Mouse (Mus musculus) CH12F3 (cell line): ENCODE results near the gene Enah.

ENCODE experiments used
- in situ Hi-C: fragments of 300-500 bp; cut with MboI; formaldehyde crosslinking; loops from 2 replicates; pipeline ENCODE4 v1.14.3; 2020; ENCODE audit warnings: low sequenced_read_pairs

The Enah gene

GRCm38 (mm10) chr1:181965277-181965676, 54.5 kb downstream of the Enah start:
- in situ Hi-C loops, result no loop called here

GRCm38 (mm10) chr1:181963827-181964226, 56.0 kb downstream of the Enah start:
- in situ Hi-C loops, result no loop called here

- in situ Hi-C loops, result no loop called here
Measured at GRCm38 (mm10) chr1:181963351-181963750, 56.4 kb downstream of the Enah start.

- in situ Hi-C loops, result no loop called here
Measured at GRCm38 (mm10) chr1:181960383-181960782, 59.4 kb downstream of the Enah start.

DNA sequence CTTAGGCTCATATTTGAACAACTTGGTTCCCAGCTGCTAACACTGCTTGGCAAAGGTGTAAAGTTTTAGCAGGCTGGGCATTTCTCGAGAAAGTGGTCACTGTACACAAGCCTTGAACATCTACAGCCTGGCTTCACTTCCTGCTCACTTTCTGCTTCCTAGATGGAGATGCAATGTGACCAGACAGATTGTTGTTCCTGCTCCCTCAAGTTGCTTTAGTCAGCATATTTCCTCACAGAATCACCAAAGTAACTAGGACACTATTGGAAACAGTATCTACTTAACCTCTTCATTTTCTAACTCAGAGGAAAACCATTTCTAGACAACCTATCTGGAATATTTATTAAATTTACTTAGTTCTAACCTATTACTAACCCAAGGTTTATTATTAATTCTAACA, 61.4 kb downstream of the Enah start:
- in situ Hi-C loops, result no loop called here

GRCm38 (mm10) chr1:181957736-181958135, 62.1 kb downstream of the Enah start:
- in situ Hi-C loops, result no loop called here

DNA sequence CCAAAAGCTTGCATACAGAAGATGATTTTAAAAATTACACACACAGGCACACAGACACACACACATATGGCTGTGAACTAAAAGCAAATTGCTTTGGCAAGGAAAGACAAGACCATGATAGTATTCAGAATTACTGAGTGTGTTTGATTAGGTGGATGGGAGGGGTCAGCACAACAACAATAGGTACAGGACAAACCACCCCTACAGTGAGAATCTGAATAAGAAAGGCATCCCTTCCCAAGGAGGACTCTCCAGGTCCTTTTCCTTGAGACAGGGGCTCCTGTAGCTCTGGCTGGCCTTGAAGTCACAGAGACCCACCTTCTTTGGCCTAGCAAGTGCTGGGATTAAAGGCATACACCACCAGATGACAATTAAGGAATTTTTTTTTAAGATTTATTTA, 66.2 kb downstream of the Enah start:
- in situ Hi-C loops, result no loop called here

DNA sequence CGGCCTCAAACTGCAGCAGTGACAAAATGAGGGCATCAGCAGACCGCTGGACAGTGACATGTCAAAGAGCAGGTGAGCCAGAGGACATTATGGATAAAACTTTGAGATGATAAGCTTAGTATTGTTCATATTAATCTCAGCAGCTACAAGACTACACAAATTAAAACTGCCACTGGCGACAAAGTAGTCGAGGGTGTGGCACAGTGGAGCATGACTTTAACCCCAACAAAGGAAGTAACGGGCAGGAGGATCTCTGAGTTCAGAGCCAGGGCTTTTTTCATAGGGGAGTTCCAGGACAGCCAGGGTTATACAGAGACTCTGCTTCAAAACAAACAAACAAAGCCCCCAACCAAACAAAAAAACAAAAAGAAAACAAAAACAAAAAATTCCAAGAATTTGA, 68.5 kb downstream of the Enah start:
- in situ Hi-C loops, result no loop called here

DNA sequence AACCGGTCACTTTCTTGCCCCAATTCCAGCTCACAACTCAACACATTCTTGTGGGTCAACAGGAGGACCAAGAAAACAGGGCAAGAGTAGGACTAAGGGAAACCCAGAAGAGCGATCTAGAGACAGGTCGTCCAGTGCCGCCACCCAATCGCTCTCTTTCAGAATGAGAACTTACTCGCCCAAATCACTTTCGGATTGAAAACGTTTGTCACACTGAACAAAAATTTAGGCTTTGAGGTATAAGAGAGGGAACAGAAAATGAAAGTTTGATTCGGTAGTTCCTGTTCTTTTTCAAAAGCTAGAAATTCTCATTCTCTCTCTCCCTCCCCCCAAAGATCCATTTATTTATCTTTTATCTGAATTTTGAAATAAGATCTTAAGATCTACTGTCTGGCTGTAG, 69.1 kb downstream of the Enah start:
- in situ Hi-C loops, result no loop called here

DNA sequence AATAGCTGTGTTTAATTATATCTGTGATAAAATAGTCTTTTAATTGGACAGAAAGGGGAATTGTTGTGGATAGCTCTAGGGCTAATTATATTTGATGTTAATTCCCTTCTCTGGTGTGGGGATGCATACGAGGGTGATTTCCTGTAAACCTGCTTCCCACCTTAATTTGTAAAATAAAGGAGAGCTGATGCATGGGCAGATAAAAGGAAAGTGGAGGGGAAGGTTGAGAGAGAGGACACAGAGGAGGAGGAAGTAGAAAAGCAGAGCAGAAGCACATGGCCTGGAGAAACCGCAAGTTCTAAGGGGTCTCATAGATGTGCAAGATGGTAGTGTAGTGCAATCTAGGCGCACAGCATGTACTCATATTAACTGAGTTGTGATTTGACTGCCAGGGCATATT, 71.6 kb downstream of the Enah start:
- in situ Hi-C loops, result no loop called here

DNA sequence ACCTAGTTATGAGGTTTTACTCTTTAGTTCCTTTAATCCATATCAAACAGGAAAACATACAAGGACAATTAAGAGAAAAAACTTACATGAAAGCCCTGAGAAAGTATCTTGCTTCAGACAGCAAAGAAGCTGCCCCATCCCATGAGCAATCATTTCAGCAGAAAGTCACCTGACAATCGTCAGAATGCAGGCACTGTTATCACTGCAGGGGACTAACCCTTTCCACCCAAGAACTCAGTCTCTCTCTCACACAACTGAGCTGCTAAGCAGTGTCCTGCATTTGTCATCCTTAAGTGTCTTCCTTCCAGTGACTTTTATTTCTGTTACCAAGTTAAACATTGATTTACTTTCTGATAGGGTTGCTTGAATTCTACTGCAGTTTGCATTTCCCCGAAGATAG, 82.7 kb downstream of the Enah start:
- in situ Hi-C loops, result no loop called here

- in situ Hi-C loops, result no loop called here
Measured at GRCm38 (mm10) chr1:181928388-181928787, 91.4 kb downstream of the Enah start.

DNA sequence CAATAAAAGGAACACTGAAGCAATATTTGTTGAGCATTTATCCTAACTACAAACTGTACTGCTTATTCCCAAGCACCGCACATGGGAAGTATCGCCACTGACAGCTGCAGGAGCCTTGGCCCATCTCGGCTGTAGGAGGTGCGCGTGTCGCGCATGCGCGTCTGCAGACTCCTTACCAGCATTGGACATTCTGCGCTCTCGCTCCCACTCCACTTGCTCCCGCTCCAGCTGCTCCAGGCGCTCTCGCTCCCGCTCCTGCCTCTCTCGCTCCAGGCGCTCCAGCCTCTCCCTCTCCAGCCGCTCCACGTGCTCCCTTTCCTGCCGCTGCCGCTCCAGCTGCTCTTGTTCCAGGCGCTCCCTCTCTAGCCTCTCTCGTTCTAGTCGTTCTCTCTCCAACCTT, 96.4 kb downstream of the Enah start:
- in situ Hi-C loops, result no loop called here

DNA sequence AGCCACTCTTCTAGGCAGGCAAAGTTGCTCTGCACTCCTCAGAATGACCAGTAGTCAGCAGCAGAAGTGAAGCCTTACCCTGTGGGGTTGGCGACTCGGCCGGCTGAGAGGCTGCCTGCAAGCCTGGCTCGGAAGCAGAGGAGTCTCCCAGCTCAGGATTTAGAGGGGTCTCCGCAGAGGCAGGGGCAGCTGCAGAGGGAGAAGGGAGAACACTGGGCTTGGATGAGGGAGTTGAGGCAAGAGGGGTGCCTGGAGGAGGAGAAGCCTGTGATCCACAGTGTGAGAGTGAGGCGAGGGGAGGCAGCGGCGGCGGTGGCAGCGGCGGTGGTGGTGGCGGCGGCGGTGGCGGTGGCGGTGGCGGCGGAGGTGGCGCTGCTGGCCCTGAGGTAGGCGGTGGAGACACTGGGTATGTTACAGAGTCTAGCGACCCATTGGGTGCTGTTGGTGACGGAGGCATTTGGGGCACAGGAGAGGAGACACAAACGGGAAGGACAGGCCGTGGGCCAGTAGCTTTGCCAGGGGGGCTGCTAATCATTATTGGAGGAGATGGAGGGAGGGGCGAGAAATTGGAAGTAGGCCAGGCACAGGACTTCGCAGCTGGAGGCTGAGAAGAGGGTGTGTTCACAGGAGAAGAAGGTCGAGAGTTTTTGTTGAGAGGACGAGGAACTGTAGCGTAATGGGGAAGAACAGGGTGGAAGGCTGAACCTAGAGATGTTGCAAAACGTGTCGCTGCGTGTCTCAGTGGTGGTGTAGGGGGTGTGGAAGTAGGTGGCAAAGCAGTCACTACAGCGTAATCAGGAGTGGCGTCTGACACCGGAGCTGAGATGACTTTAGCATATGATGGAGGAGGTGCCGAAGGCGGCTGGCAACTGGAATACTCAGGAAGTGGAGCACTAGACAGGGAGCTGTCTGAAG, 98.0 kb downstream of the Enah start:
- in situ Hi-C loops, result no loop called here

DNA sequence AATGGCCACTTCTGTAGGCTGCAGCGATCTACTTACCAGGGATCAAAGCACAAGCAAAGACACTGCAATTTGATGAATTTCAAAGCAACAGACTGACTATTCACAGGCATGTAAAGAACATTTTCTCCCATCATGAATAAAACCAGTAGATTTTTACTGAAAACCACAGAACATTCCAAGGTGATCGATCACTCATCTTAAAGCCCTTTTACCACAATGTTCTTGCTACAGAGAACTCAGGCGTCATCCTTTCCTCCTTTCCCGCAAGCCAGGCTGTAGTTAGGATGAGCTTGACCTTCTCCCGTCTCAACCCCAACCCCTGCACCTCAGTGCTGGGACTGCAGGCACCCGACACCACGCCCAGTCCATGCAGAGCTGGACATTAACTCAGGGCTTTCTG, 107.9 kb downstream of the Enah start:
- in situ Hi-C loops, result no loop called here

GRCm38 (mm10) chr1:181901706-181902373, 118.0 kb downstream of the Enah start:
- in situ Hi-C loops, result no loop called here

- in situ Hi-C loops, result no loop called here
Measured at GRCm38 (mm10) chr1:181900846-181901245, 118.9 kb downstream of the Enah start.

GRCm38 (mm10) chr1:181898961-181899360, 120.8 kb downstream of the Enah start:
- in situ Hi-C loops, result loop anchor here (10.0 kb wide), 1 partner anchor 646 kb away; no protein-coding TSS in a partner anchor

DNA sequence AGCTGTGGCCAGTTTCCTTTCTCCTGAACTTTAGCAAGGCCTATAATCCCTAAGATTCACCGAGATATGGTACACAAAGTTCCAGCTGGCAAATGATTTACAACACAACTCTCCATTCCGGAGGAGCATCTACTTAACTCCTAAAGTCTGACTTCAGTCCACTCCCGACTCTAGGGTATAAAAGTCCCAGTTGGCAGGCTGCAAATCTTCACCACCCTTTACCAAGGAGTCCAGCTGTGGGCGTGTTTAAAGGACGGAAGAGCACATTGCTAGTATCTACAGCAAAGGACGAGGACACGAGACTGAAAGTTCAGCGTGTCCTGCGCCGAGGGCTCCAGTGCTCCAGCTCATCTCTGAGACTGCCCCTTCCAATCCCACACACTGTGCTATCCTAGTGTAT, 122.8 kb downstream of the Enah start:
- in situ Hi-C loops, result loop anchor here (10.0 kb wide), 1 partner anchor 648 kb away; no protein-coding TSS in a partner anchor

GRCm38 (mm10) chr1:181893721-181894120, 126.1 kb downstream of the Enah start:
- in situ Hi-C loops, result loop anchor here (10.0 kb wide), 1 partner anchor 651 kb away; no protein-coding TSS in a partner anchor

DNA sequence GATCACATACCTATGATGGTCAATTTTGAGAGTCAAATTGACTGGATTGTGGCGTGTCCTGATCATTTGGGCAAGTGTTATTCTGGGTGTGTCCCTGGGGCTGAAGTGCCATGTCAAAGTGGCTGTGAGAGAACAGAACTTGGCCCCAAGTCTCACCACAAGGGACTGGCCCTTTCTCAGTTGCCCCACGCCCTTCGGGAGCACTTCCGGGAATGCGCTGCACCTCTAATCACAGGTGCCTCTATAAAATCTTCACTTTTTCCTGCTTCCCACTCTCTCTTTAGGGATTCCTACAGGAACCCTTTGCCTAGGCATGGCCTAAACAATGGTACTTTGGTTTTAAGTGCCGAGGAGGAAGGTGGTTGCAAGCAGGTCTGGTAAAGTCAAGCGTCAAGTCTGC, 130.1 kb downstream of the Enah start:
- in situ Hi-C loops, result loop anchor here (5.0 to 10.0 kb wide), 2 partner anchors 228 to 655 kb away; no protein-coding TSS in a partner anchor

- in situ Hi-C loops, result loop anchor here (5.0 kb wide), 1 partner anchor 228 kb away; no protein-coding TSS in a partner anchor
Measured at GRCm38 (mm10) chr1:181888801-181889200, 131.0 kb downstream of the Enah start.
